Mouse (Mus musculus) macrophage (primary cell): ENCODE data around the gene Cct6b. TPM values are rescaled to one million over a fixed set of nuclear protein-coding genes. Genes with fewer than 3 reads are reported as not detected.

Source experiments
- H3K27ac ChIP-seq: fragments of 350-480 bp; formaldehyde crosslinking; 2 replicates; pipeline ENCODE4 v1.9.0; 2021
- H3K36me3 ChIP-seq: fragments of 350-480 bp; formaldehyde crosslinking; 2 replicates; pipeline ENCODE4 v1.9.0; 2021; ENCODE audit errors: inconsistent target
- H3K4me3 ChIP-seq: fragments of 350-480 bp; formaldehyde crosslinking; 2 replicates; pipeline ENCODE4 v1.9.0; 2021; ENCODE audit errors: inconsistent target
- H3K79me2 ChIP-seq: fragments of 350-480 bp; formaldehyde crosslinking; 2 replicates; pipeline ENCODE4 v1.9.0; 2021; ENCODE audit errors: inconsistent target
- WGBS: methylation state at CpG from one replicate; pipeline ENCODE4 v1.1.7; 2026; ENCODE audit warnings: inconsistent platforms; ENCODE audit not compliant: missing documents; 5-methylcytosine and 5-hydroxymethylcytosine counted together
- polyA plus RNA-seq: library from polyadenylated mRNA; stranded (reverse); fragments of 250-400 nt; gene quantifications from 3 replicates; pipeline ENCODE4 v1.2.4, GENCODE M21; 2018; ENCODE audit warnings: inconsistent platforms

Gene Cct6b
- polyA plus RNA-seq, 1 experiment from 2014 or later, result 0.10 TPM

- Histone ChIP-seq H3K36me3 (no peaks in the 10 kb centered on the region), H3K4me3 (no peak overlapping the region), H3K79me2 (no peaks in the 10 kb centered on the region), H3K27ac (no peak overlapping the region)
- 59% methylated on average over 12 of the region's 12 CpGs for WGBS
Measured at GRCm38 (mm10) chr11:82683765-82684505, 80.2 kb downstream of the Cct6b start.

GRCm38 (mm10) chr11:82678561-82678960 lies 85.6 kb downstream of the Cct6b start:
- WGBS, result 87% methylated on average over 12 of the region's 12 CpGs
- Histone ChIP-seq H3K27ac (no peak overlapping the region), H3K79me2 (no peaks in the 10 kb centered on the region), H3K4me3 (no peak overlapping the region), H3K36me3 (no peaks in the 10 kb centered on the region)

Other genes with a start within 250 kb of the Cct6b start
- gene Zfp830, start within 50 bp of the Cct6b start, polyA plus RNA-seq, result 17.4 to 31.8 TPM (median 19.8 TPM) in 3 replicates
- gene Lig3, start 16.8 kb upstream of the Cct6b start, polyA plus RNA-seq, result 8.5 to 10.4 TPM (median 9.2 TPM) in 3 replicates
- 3.1 to 7.7 TPM (median 5.0 TPM) in 3 replicates for gene Rffl, start 106.9 kb upstream of the Cct6b start, polyA plus RNA-seq
- 6.3 to 8.1 TPM (median 7.7 TPM) in 3 replicates for gene Rad51d, start 126.3 kb upstream of the Cct6b start, polyA plus RNA-seq
- not detected in 3 replicates for gene Fndc8, start 127.8 kb upstream of the Cct6b start, polyA plus RNA-seq
- gene Nle1, start 144.1 kb upstream of the Cct6b start, polyA plus RNA-seq, result 3.3 to 10.8 TPM (median 3.7 TPM) in 3 replicates
- gene Unc45b, start 146.2 kb upstream of the Cct6b start, polyA plus RNA-seq, result 0.06 TPM in 1 of 3 replicates, not detected in the others
- gene Slfn5, start 187.0 kb upstream of the Cct6b start, polyA plus RNA-seq, result 138 to 296 TPM (median 191 TPM) in 3 replicates
- gene Slfn9, start 227.5 kb upstream of the Cct6b start, polyA plus RNA-seq, result 24.7 to 28.8 TPM (median 27.0 TPM) in 3 replicates